Mouse (Mus musculus): Measurements from ENCODE around the gene Ecm1. TPM values are rescaled to one million over a fixed set of nuclear protein-coding genes. Genes with fewer than 3 reads are reported as not detected.

Ecm1 gene
- polyA plus RNA-seq, 1 experiment from 2014 or later: 254 TPM

DNA sequence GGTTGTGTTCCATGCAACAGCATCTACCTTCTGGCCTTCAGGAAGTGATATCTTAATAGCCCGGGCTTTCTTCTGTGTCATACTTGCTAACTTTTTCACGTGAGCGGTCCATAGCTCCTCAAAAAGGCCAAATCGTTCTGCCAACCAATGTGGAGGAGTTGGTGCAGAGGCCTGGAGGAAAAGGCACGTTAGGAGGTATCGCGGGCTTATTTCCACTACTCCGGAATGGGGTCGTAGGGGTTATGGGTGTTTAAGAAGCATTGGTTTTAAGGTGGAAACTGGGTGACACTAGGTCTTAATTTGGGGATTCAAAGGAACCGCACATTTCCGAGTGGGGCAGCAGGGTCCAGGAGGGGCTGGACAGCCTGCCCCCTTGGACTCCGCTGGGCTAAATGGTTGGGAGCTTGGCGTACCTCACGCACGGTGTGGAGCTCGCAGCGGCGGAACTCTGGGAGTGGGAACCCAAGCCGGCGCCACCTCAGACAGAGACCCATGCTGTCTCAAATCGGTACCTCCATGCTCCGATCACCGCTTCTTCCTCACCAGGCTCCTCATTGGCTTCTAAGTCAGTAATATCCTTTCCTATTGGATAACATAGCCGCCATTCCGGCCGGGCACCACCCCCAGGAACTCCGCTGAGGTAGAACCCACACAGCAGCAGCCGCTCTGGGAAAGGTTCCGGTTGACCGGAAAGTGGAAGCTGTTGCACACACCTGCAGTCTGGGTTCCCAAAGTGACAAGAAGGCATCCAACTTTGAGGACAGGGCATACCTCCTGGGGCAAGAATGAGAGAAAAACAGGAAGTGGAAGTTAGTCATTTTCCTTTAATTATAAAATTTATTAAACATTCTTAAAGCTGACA, 15.2 kb upstream of the Ecm1 start:
- under 1% methylated on average over 30 of the region's 30 CpGs for WGBS
- DNase-seq (ENCODE audit: low spot score): peak; percentile 92
- H3K4me3 ChIP-seq (ENCODE audit: low read depth, low read length): peak overlapping the region; percentile 67
- H3K4me2 ChIP-seq (replicated peaks; ENCODE audit: low read depth): peak overlapping the region; percentile 69
- no peaks in the 10 kb centered on the region for H3K4me1 ChIP-seq (replicated peaks; ENCODE audit: control insufficient read depth, insufficient read depth)
- no peaks in the 10 kb centered on the region for H3K27me3 ChIP-seq (ENCODE audit: control insufficient read depth, insufficient read depth, low read length)
- peak; percentile 99 for ATAC-seq (ENCODE audit: low FRiP score, low TSS enrichment)
- TF ChIP-seq CTCF (IDR thresholded peaks at IDR 0.05; ENCODE audit: low read depth): no peak
- peak; percentile 87 for TF ChIP-seq EP300 (optimal IDR thresholded peaks at IDR 0.05)
- H3K27ac ChIP-seq (replicated peaks): peak overlapping the region; percentile 69
- peaks cover 10% of the 10 kb centered on the region; the same call in 1 of the 2 replicates for H3K36me3 ChIP-seq (ENCODE audit: control insufficient read depth, insufficient read depth, low read length)
- H3K9ac ChIP-seq (ENCODE audit: low read length): peak overlapping the region; percentile 77
- H3K9me3 ChIP-seq (ENCODE audit: control insufficient read depth, low read length): no peaks in the 10 kb centered on the region

DNA sequence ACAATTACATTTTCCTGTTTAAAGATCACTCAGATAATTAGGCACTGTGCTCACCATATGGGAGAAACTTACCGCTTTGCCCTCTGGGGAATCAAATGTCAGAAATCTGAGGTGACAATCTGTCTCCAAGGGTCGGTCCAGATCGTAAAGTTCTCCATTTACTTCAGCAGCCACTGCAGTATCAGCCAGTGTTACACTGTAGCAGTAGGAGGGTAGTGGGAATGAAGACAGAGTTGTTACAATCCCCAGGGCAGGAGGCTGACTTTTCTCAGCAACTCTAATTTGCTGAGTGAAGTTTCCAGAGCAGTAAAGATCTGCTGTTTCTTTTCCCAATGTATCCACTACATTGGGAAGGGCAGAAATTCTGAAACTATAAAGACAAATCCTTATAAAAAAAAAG, 13.6 kb upstream of the Ecm1 start:
- Histone ChIP-seq H3K9ac (ENCODE audit: low read length) (no peak overlapping the region), H3K4me1 (replicated peaks; ENCODE audit: control insufficient read depth, insufficient read depth) (no peaks in the 10 kb centered on the region), H3K27ac (replicated peaks) (no peak overlapping the region), H3K4me3 (ENCODE audit: low read depth, low read length) (no peak overlapping the region), H3K4me2 (replicated peaks; ENCODE audit: low read depth) (no peak overlapping the region), H3K27me3 (ENCODE audit: control insufficient read depth, insufficient read depth, low read length) (no peaks in the 10 kb centered on the region), H3K9me3 (ENCODE audit: control insufficient read depth, low read length) (no peaks in the 10 kb centered on the region), H3K36me3 (ENCODE audit: control insufficient read depth, insufficient read depth, low read length) (peaks cover 17% of the 10 kb centered on the region; the same call in 1 of the 2 replicates)
- 84% methylated on average over 3 of the region's 3 CpGs for WGBS
- ATAC-seq (ENCODE audit: low FRiP score, low TSS enrichment): no peak
- DNase-seq (ENCODE audit: low spot score): no peak
- no peak for TF ChIP-seq EP300 (optimal IDR thresholded peaks at IDR 0.05)
- no peak for TF ChIP-seq CTCF (IDR thresholded peaks at IDR 0.05; ENCODE audit: low read depth)

DNA sequence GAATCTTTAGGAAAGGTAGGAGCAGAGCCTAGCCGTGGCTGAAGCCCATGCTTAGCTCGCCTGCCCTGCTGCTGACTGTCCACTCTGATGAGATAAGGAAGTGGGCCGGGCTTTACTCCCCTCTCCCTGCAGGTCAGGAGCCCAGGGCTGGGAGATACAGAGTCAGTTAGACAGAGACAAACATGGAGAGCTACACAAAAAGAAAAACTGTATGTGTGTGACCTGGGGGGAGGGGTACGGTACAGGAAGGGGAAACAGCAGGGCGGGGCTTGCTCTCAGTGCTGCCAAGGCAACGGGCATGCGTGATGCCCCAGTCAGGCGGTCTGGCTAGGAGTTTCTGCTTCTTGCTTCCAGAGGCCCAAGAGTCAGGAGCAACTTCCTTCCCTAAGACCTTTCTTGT, 1.0 kb upstream of the Ecm1 start:
- H3K9me3 ChIP-seq (ENCODE audit: control insufficient read depth, low read length): no peaks in the 10 kb centered on the region
- no peak overlapping the region for H3K9ac ChIP-seq (ENCODE audit: low read length)
- H3K27me3 ChIP-seq (ENCODE audit: control insufficient read depth, insufficient read depth, low read length): no peaks in the 10 kb centered on the region
- no peak for TF ChIP-seq EP300 (optimal IDR thresholded peaks at IDR 0.05)
- TF ChIP-seq CTCF (IDR thresholded peaks at IDR 0.05; ENCODE audit: low read depth): no peak
- peak overlapping the region; percentile 78; the same call in 1 of the 2 replicates for H3K27ac ChIP-seq (replicated peaks)
- H3K4me2 ChIP-seq (replicated peaks; ENCODE audit: low read depth): no peak overlapping the region
- H3K36me3 ChIP-seq (ENCODE audit: control insufficient read depth, insufficient read depth, low read length): peaks cover 23% of the 10 kb centered on the region
- 36% methylated on average over 8 of the region's 8 CpGs for WGBS
- ATAC-seq (ENCODE audit: low FRiP score, low TSS enrichment) (no peak), DNase-seq (ENCODE audit: low spot score) (no peak)
- no peaks in the 10 kb centered on the region; the same call in none of the 2 replicates for H3K4me1 ChIP-seq (replicated peaks; ENCODE audit: control insufficient read depth, insufficient read depth)
- H3K4me3 ChIP-seq (ENCODE audit: low read depth, low read length): no peak overlapping the region

DNA sequence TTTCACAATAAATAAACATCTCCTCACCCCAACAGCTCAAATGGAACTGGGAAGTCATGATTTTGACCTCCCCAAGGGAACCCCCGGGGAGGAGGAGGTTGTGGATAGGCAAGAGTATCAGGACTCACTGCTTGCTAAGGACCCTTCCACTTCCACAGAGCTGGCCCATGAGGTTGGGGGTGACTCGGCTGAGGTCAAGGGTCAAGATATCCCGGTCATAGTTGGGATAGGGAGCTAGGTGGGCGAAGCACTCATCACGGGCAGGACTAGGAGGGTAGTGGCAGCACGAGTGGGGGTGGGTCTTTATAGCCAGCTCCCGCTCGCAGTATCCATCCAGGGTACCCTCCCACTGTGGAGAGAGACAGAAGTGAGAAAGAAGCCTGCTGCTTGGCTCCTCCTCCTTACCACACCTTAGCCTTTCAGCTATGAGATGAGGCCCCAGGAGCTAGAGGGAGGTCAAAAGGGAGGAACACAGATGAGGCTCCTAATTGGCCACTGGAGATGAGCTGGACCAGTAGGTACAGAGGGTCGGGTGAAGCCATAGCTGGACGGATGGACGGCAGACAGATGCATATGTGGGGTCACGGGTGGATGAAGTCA, 4.2 kb downstream of the Ecm1 start:
- Histone ChIP-seq H3K27ac (replicated peaks) (peak overlapping the region; percentile 81), H3K9me3 (ENCODE audit: control insufficient read depth, low read length) (no peaks in the 10 kb centered on the region), H3K4me2 (replicated peaks; ENCODE audit: low read depth) (no peak overlapping the region), H3K9ac (ENCODE audit: low read length) (no peak overlapping the region), H3K27me3 (ENCODE audit: control insufficient read depth, insufficient read depth, low read length) (no peaks in the 10 kb centered on the region), H3K4me1 (replicated peaks; ENCODE audit: control insufficient read depth, insufficient read depth) (peaks cover 3% of the 10 kb centered on the region), H3K36me3 (ENCODE audit: control insufficient read depth, insufficient read depth, low read length) (peaks cover 6% of the 10 kb centered on the region; the same call in 1 of the 2 replicates), H3K4me3 (ENCODE audit: low read depth, low read length) (no peak overlapping the region)
- ATAC-seq (ENCODE audit: low FRiP score, low TSS enrichment) (peak; percentile 7; the same call in 1 of the 2 replicates), DNase-seq (ENCODE audit: low spot score) (no peak)
- WGBS: 86% methylated on average over 12 of the region's 12 CpGs
- no peak for TF ChIP-seq EP300 (optimal IDR thresholded peaks at IDR 0.05)
- no peak for TF ChIP-seq CTCF (IDR thresholded peaks at IDR 0.05; ENCODE audit: low read depth)

DNA sequence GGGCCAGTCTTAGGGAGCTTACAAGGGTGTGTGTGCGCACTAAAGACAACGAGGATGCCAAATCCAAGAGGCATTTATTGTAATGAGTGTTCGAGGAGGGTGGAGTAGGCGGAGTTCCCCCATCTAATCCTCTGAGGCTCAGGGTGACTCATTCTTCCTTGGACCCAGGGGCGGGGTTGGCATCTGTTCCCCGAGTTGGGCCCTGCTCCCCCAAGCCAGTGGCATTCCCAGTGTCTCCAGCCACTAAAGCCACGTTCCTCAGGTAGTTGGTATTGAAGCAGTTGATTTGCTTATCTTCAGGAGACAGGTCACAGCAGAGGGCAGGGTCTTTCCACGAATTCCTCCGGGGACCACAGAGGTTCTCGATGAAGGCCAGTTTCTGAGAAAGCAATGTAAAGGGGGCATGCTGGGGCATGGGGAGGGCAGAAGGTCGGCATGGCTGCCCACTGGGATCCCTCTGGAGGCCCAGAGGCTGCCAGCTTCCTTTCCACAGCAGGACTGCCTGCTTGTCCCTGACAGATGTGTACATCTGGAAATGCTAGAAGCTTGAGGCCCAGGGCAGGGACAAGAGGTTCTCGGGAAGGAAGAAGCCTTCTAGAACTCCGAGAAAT, 5.2 kb downstream of the Ecm1 start:
- TF ChIP-seq EP300 (optimal IDR thresholded peaks at IDR 0.05) (no peak), CTCF (IDR thresholded peaks at IDR 0.05; ENCODE audit: low read depth) (no peak)
- ATAC-seq (ENCODE audit: low FRiP score, low TSS enrichment): peak; percentile 45; the same call in 1 of the 2 replicates
- Histone ChIP-seq H3K27ac (replicated peaks) (peak overlapping the region; percentile 81), H3K27me3 (ENCODE audit: control insufficient read depth, insufficient read depth, low read length) (no peaks in the 10 kb centered on the region), H3K9me3 (ENCODE audit: control insufficient read depth, low read length) (no peaks in the 10 kb centered on the region), H3K4me2 (replicated peaks; ENCODE audit: low read depth) (no peak overlapping the region), H3K36me3 (ENCODE audit: control insufficient read depth, insufficient read depth, low read length) (0 out of 2 replicates have a peak, but pooled peaks cover 3% of the 10 kb centered on the region), H3K4me1 (replicated peaks; ENCODE audit: control insufficient read depth, insufficient read depth) (peaks cover 3% of the 10 kb centered on the region; the same call in 1 of the 2 replicates), H3K4me3 (ENCODE audit: low read depth, low read length) (no peak overlapping the region), H3K9ac (ENCODE audit: low read length) (0 out of 2 replicates have a peak overlapping the region, but pooled peaks have one; percentile 18)
- no peak for DNase-seq (ENCODE audit: low spot score)
- WGBS: 44% methylated on average over 13 of the region's 13 CpGs

Measured in stomach, postnatal 0 days (tissue).